Mouse (Mus musculus): ENCODE measurements around the gene Unc5a. TPM values are rescaled to one million over a fixed set of nuclear protein-coding genes. Genes with fewer than 3 reads are reported as not detected.

The Unc5a gene
- total RNA-seq, 2 experiments from 2014 or later: 110 to 116 TPM

DNA sequence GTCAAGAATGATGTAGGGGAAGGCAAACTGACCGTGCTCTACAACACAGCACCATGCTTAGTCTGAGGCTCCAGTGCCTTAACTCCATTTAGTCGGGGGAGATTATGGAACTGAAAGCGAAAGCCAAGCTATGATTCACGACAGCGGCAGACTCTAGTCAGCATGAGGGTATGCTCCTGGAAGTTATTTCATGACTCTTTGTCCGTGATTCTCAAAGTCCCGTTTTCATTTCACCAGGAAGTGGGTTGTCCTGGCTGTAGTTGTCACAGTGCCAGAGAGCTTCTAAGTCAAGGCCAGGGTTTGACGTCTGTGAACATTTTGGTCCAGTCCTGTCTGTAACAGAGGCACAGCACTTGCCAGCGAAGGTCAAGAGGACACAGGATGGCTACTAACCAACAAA lies 73.5 kb downstream of the Unc5a start:
- no peak for TF ChIP-seq CTCF (IDR thresholded peaks at IDR 0.05)
- intact Hi-C loops (cut with DNase I): no loop called here
- no peak overlapping the region for H3K27ac ChIP-seq
- H3K4me3 ChIP-seq: no peak overlapping the region
- no peak for DNase-seq (ENCODE audit: extremely low spot score in 1 of 2, low spot score in 2 of 2)

GRCm38 (mm10) chr13:55024215-55024614 lies 75.0 kb downstream of the Unc5a start:
- intact Hi-C loops (cut with DNase I): no loop called here
- Histone ChIP-seq H3K27ac (no peak overlapping the region), H3K4me3 (no peak overlapping the region)
- DNase-seq (ENCODE audit: extremely low spot score in 1 of 2, low spot score in 2 of 2): no peak
- TF ChIP-seq CTCF (IDR thresholded peaks at IDR 0.05): no peak

DNA sequence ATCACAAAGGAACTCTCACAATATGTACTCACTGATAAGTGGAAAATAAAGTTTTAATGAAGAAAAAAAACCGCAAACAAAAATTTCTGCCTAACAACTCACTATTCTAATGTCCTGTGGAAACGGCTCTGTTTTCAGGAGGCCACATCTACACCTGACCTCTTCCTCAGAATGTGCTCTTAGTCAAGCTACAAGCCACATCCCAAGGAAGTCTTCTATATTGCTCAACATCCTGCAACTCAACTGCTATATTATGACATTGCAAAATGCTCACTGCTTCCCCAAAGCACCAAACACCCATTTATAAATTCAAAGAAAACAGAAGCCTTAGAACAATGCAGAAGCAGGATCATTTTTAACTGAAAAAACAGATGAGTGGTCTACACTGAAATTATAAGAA lies 90.8 kb downstream of the Unc5a start:
- TF ChIP-seq CTCF (IDR thresholded peaks at IDR 0.05): no peak
- intact Hi-C loops (cut with DNase I): no loop called here
- Histone ChIP-seq H3K27ac (no peak overlapping the region), H3K4me3 (no peak overlapping the region)
- DNase-seq (ENCODE audit: extremely low spot score in 1 of 2, low spot score in 2 of 2): no peak

GRCm38 (mm10) chr13:55047706-55048105 lies 98.5 kb downstream of the Unc5a start:
- H3K27ac ChIP-seq: no peak overlapping the region
- no peak for DNase-seq (ENCODE audit: extremely low spot score in 1 of 2, low spot score in 2 of 2)
- intact Hi-C loops (cut with DNase I): no loop called here
- H3K4me3 ChIP-seq: no peak overlapping the region
- TF ChIP-seq CTCF (IDR thresholded peaks at IDR 0.05): no peak

Other genes starting within 250 kb of the Unc5a start
- gene Cdhr2, start 247.9 kb upstream of the Unc5a start, total RNA-seq (2021): under 1 TPM; 0.16 to 0.45 TPM
- gene Gprin1, start 199.5 kb upstream of the Unc5a start, total RNA-seq (2021): 100 to 1,000 TPM; 128 to 130 TPM
- gene Sncb, start 182.8 kb upstream of the Unc5a start, total RNA-seq (2021): 100 to 1,000 TPM; 869 to 881 TPM
- gene Eif4e1b, start 165.4 kb upstream of the Unc5a start, total RNA-seq (2021): not detected
- gene Tspan17, start 160.0 kb upstream of the Unc5a start, total RNA-seq (2021): 10 to 100 TPM; 91.7 to 95.3 TPM
- gene Hk3, start 72.0 kb downstream of the Unc5a start, total RNA-seq (2021): 1 to 10 TPM; 1.2 to 1.3 TPM
- 10 to 100 TPM; 22.6 to 27.5 TPM for gene Uimc1, start 150.9 kb downstream of the Unc5a start, total RNA-seq (2021)
- 10 to 100 TPM; 37.6 to 47.8 TPM for gene Zfp346, start 155.9 kb downstream of the Unc5a start, total RNA-seq (2021)
- not detected for gene Gm17617, start 184.1 kb downstream of the Unc5a start, total RNA-seq (2021)
- gene Fgfr4, start 203.2 kb downstream of the Unc5a start, total RNA-seq (2021): under 1 TPM; 0.36 to 0.40 TPM

Data from left cerebral cortex, adult 2 months (tissue).